Mouse (Mus musculus) limb, embryonic 11.5 days (tissue): Measurements from ENCODE around the gene Mtmr11. TPM values are rescaled to one million over a fixed set of nuclear protein-coding genes. Genes with fewer than 3 reads are reported as not detected.
"Not testable (repeated sequence)": the region's sequence is repeated elsewhere in the genome, so short reads cannot be mapped to it uniquely, and the experiment has no call there.

Experiments used
- ATAC-seq: fragments of 200-750 bp; cut with Nextera tagmentation; 2 replicates; pipeline ENCODE4 v1.8.0; 2017; ENCODE audit warnings: low read depth; ENCODE audit not compliant: insufficient number of reproducible peaks, low FRiP score, low TSS enrichment
- DNase-seq: peaks from one replicate; pipeline ENCODE4 v3.0.0-alpha.2; 2015; ENCODE audit warnings: low spot score
- H3K27ac ChIP-seq: fragments of 300-500 bp; sonication (generic); replicated peaks from 2 replicates; pipeline ENCODE4 v1.5.1; 2014; ENCODE audit warnings: low read depth, mild to moderate bottlenecking, low read length
- H3K27me3 ChIP-seq: fragments of 300-500 bp; sonication (generic); 2 replicates; pipeline ENCODE4 v1.6.1; 2014; ENCODE audit warnings: mild to moderate bottlenecking, low read length, mixed read lengths; ENCODE audit not compliant: control insufficient read depth, insufficient read depth
- H3K36me3 ChIP-seq: fragments of 300-500 bp; sonication (generic); 2 replicates; pipeline ENCODE4 v1.6.1; 2014; ENCODE audit warnings: mild to moderate bottlenecking, low read length, moderate library complexity, mixed read lengths; ENCODE audit not compliant: control insufficient read depth, insufficient read depth
- H3K4me1 ChIP-seq: fragments of 300-500 bp; sonication (generic); 2 replicates; pipeline ENCODE4 v1.6.1; 2014; ENCODE audit warnings: low read length, mixed read lengths; ENCODE audit not compliant: control insufficient read depth, insufficient read depth
- H3K4me2 ChIP-seq: fragments of 300-500 bp; sonication (generic); 2 replicates; pipeline ENCODE4 v1.6.1; 2014; ENCODE audit warnings: low read depth, mild to moderate bottlenecking, moderate library complexity; ENCODE audit not compliant: severe bottlenecking
- H3K4me3 ChIP-seq: fragments of 300-500 bp; sonication (generic); 2 replicates; pipeline ENCODE4 v1.5.1; 2014; ENCODE audit warnings: low read depth, low read length
- H3K9ac ChIP-seq: fragments of 300-500 bp; sonication (generic); 2 replicates; pipeline ENCODE4 v1.6.1; 2014; ENCODE audit warnings: mild to moderate bottlenecking, low read length
- H3K9me3 ChIP-seq: fragments of 300-500 bp; sonication (generic); 2 replicates; pipeline ENCODE4 v1.6.1; 2016; ENCODE audit warnings: low read length; ENCODE audit not compliant: control insufficient read depth
- WGBS: fragments of 180-500 bp; shearing (Covaris S2); extraction: QIAGEN DNeasy Blood & Tissue Kit; methylation state at CpG from one replicate; pipeline ENCODE4 v1.1.7; 2014; 5-methylcytosine and 5-hydroxymethylcytosine counted together
- microRNA-seq: library from miRNA; unstranded; fragments of <30 nt; microRNA quantifications from one replicate; pipeline ENCODE4, GENCODE M21; 2016
- polyA plus RNA-seq: library from polyadenylated mRNA; unstranded; fragments of >200 nt; fragmentation: Nextera tagmentation; extraction: Ambion mirVana; gene quantifications from 2 replicates; pipeline ENCODE4 v1.2.1, GENCODE M21; 2014

The Mtmr11 gene
- polyA plus RNA-seq, 1 experiment from 2014 or later, result 22.7 TPM

DNA sequence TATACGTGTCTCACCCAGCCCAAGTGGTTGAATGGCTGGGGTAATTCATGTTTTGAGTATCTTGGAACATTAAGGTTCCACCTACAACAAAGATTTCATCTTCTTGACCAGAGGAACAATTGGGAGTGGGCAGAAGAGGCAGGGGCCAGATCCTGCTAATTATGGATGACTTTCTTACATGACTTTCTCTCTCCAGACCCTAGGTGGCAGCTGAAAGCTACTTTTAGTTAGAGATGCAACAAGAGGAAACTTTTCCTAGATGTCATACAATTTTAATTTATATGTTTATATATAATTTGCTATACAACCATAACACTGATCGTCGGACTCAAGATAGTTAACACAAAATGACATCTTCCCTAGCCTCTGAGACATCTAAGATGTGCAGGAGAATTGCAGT lies 46.0 kb downstream of the Mtmr11 start:
- Histone ChIP-seq H3K27ac (no peak overlapping the region), H3K4me3 (no peak overlapping the region), H3K9me3 (no peaks in the 10 kb centered on the region), H3K4me2 (no peak overlapping the region), H3K36me3 (no peaks in the 10 kb centered on the region), H3K4me1 (no peaks in the 10 kb centered on the region), H3K9ac (no peak overlapping the region), H3K27me3 (no peaks in the 10 kb centered on the region)
- 77% methylated on average over 3 of the region's 3 CpGs for WGBS
- no peak for DNase-seq
- ATAC-seq, result no peak

DNA sequence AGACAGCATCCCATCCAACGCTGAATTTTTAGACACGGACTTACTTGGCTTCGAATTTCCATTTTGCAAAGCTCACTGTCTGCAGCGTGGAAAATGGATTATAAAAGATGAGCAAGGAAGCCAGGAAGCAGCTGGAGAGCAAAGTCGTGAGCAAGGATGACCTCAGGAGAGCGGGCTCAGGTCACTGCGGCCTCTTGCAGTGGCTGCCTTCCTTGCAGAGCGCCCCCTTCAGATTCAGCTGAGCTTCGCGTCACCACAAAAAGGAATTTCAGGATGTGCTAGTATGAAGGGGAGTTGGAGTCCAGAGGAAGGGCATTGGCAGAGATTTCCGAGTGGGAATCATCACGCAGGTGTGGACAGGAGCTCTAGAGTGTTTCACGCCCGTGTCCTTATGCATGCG lies 47.4 kb downstream of the Mtmr11 start:
- H3K27ac ChIP-seq, result no peak overlapping the region
- ATAC-seq (no peak), DNase-seq (peak; percentile 36)
- 28% methylated on average over 15 of the region's 15 CpGs for WGBS
- H3K9ac ChIP-seq, result no peak overlapping the region
- no peaks in the 10 kb centered on the region for H3K4me1 ChIP-seq
- no peaks in the 10 kb centered on the region for H3K36me3 ChIP-seq
- H3K9me3 ChIP-seq, result no peaks in the 10 kb centered on the region
- H3K4me2 ChIP-seq, result no peak overlapping the region
- H3K4me3 ChIP-seq, result no peak overlapping the region
- no peaks in the 10 kb centered on the region for H3K27me3 ChIP-seq

DNA sequence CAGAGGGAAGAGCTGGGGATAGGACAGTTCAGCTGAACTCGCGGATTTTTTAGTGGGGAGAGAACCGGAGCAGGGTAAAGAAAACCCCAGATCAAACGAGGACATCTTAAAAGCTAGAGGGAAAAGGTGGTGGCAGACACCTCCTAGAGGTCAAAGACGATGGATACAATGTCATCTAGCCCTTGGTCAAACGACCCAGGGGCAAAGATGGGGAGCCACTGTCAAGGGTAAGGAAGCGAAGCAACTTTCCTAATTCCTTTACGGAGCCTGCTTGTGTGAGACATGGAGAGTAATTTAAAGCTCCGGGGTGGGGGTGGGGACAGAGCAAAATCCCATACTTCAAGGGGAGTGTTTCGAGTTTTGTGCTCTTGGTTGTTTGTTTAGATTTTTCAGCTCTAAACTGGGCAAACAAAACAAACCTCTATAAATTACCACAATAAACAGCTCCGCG lies 57.4 kb downstream of the Mtmr11 start:
- Histone ChIP-seq H3K4me2 (peak overlapping the region; percentile 59), H3K27ac (peak overlapping the region; percentile 98), H3K36me3 (no peaks in the 10 kb centered on the region), H3K4me3 (peak overlapping the region; percentile 61), H3K9ac (peak overlapping the region; percentile 47), H3K9me3 (no peaks in the 10 kb centered on the region), H3K4me1 (peaks cover 12% of the 10 kb centered on the region), H3K27me3 (no peaks in the 10 kb centered on the region)
- WGBS, result under 1% methylated on average over 12 of the region's 12 CpGs
- ATAC-seq (peak; percentile 2; the same call in 1 of the 2 replicates), DNase-seq (peak; percentile 67)

DNA sequence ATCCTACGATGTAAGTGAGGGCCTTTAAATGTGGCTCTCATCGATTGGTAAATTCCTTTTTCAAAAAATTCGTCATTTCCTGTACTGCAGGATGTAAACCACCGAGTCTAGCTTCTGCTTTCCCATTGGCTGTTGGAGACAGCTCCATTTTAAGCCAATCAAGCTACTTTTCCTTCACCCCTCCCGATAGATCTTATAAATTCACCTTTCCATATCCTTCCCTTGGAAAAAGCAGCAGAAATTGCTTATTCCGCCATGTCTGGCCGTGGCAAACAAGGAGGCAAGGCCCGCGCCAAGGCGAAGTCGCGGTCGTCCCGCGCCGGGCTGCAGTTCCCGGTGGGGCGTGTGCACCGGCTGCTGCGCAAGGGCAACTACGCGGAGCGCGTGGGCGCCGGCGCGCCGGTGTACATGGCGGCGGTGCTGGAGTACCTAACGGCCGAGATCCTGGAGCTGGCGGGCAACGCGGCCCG lies 57.9 kb downstream of the Mtmr11 start, which contains the start of the genes Bola1 and Hist2h2ab:
TSS of gene Bola1 (minus strand) at position 49 of the 470 bp plus-strand sequence.
TSS of gene Hist2h2ab (plus strand) at position 205 of the 470 bp plus-strand sequence.
- ATAC-seq (peak; percentile 88), DNase-seq (no peak)
- Histone ChIP-seq H3K9ac (peak within 1 kb of the TSS; percentile 93), H3K4me2 (peak within 1 kb of the TSS; percentile 59), H3K9me3 (no peaks in the 10 kb centered on the region), H3K27me3 (no peaks in the 10 kb centered on the region), H3K4me1 (peaks cover 12% of the 10 kb centered on the region), H3K36me3 (no peaks in the 10 kb centered on the region), H3K4me3 (peak within 1 kb of the TSS; percentile 61), H3K27ac (peak within 1 kb of the TSS; percentile 98)
- under 1% methylated on average over 37 of the region's 37 CpGs for WGBS

DNA sequence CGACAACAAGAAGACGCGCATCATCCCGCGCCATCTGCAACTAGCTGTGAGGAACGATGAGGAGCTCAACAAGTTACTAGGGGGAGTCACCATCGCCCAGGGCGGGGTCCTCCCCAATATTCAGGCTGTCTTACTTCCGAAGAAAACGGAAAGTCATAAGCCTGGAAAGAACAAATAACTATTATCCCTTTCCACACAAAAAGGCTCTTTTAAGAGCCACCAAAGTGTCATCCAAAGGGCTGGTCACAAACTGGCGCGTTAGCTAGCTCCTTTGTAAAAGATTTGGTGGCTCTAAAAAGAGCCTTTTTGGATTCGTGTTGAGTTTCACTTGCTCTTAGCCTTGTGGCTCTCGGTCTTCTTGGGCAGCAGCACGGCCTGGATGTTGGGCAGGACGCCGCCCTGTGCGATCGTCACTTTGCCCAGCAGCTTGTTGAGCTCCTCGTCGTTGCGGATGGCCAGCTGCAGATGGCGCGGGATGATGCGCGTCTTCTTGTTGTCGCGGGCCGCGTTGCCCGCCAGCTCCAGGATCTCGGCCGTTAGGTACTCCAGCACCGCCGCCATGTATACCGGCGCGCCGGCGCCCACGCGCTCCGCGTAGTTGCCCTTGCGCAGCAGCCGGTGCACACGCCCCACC lies 58.4 kb downstream of the Mtmr11 start:
- H3K4me2 ChIP-seq, result peak overlapping the region; percentile 59
- ATAC-seq, H3K9me3 ChIP-seq, H3K36me3 ChIP-seq, H3K27me3 ChIP-seq: not testable (repeated sequence)
- peaks cover 12% of the 10 kb centered on the region for H3K4me1 ChIP-seq
- DNase-seq, result peak; percentile 82
- H3K4me3 ChIP-seq, result peak overlapping the region; percentile 61
- H3K9ac ChIP-seq, result peak overlapping the region; percentile 93
- H3K27ac ChIP-seq, result peak overlapping the region; percentile 98
- WGBS, result under 1% methylated on average over 26 of the region's 47 CpGs

DNA sequence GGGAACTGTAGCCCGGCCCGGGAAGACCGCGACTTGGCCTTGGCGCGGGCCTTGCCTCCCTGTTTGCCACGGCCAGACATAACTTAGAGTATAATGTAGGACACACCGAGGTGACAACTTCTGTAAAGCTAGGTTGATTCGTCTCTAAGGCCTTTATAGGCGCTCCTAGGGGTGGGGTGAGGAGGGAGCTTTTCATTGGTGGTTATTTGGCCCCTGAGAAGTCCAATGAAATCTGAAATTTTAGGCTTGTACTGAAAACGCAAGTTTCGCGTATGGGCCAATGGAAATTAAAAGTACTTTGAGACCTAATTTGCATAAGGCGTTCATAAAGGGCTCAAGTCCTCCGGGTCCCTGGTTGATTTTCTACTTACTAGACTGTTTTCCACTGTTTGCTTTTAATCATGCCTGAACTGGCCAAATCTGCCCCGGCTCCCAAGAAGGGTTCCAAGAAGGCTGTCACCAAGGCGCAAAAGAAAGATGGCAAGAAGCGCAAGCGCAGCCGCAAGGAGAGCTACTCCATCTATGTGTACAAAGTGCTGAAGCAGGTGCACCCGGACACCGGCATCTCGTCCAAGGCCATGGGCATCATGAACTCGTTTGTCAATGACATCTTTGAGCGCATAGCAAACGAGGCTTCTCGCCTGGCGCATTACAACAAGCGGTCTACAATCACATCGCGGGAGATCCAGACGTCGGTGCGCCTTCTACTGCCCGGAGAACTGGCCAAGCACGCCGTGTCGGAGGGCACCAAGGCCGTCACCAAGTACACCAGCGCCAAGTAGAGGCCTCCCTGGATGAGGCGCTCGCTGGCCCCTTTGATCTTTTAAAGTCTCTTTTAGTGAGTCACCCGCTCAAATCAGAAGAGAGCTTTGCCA lies 59.2 kb downstream of the Mtmr11 start, which contains the start of the genes Hist2h2ac and Hist2h2be:
TSS of gene Hist2h2ac (minus strand) at position 116 of the 875 bp plus-strand sequence.
TSS of gene Hist2h2be (plus strand) at position 355 of the 875 bp plus-strand sequence.
- H3K36me3 ChIP-seq, result no peaks in the 10 kb centered on the region
- ATAC-seq (peak; percentile 90), DNase-seq (peak; percentile 84)
- H3K9ac ChIP-seq, result peak within 1 kb of the TSS; percentile 93
- peak within 1 kb of the TSS; percentile 61 for H3K4me3 ChIP-seq
- no peaks in the 10 kb centered on the region for H3K27me3 ChIP-seq
- H3K27ac ChIP-seq, result peak within 1 kb of the TSS; percentile 98
- WGBS, result under 1% methylated on average over 43 of the region's 43 CpGs
- H3K9me3 ChIP-seq, result no peaks in the 10 kb centered on the region
- H3K4me2 ChIP-seq, result peak within 1 kb of the TSS; percentile 59
- peaks cover 12% of the 10 kb centered on the region for H3K4me1 ChIP-seq

Small RNA genes within 50 kb of the gene (microRNA-seq; reads per million reads assigned to microRNA genes)
- not detected for gene Gm44492

Other genes starting within 250 kb of the Mtmr11 start
- 125 and 151 TPM in 2 replicates for gene Anp32e, start 232.8 kb upstream of the Mtmr11 start, polyA plus RNA-seq
- 78.3 and 82.7 TPM in 2 replicates for gene Plekho1, start 166.0 kb upstream of the Mtmr11 start, polyA plus RNA-seq
- gene Vps45, start 103.5 kb upstream of the Mtmr11 start, polyA plus RNA-seq, result 19.5 and 22.7 TPM in 2 replicates
- 9.7 and 14.2 TPM in 2 replicates for gene Otud7b, start 57.5 kb upstream of the Mtmr11 start, polyA plus RNA-seq
- gene Sf3b4, start 10.3 kb downstream of the Mtmr11 start, polyA plus RNA-seq, result 259 and 264 TPM in 2 replicates
- gene Sv2a, start 19.1 kb downstream of the Mtmr11 start, polyA plus RNA-seq, result 2.7 and 3.9 TPM in 2 replicates
- 68.2 and 68.9 TPM in 2 replicates for gene Bola1, start 57.7 kb downstream of the Mtmr11 start, polyA plus RNA-seq
- 1.6 TPM in 1 of 2 replicates, not detected in the other for gene Hist2h2ab, start 57.9 kb downstream of the Mtmr11 start, polyA plus RNA-seq
- gene Hist2h2ac, start 58.9 kb downstream of the Mtmr11 start, polyA plus RNA-seq, result 12.6 and 13.5 TPM in 2 replicates
- gene Hist2h2be, start 59.1 kb downstream of the Mtmr11 start, polyA plus RNA-seq, result 7.2 and 7.6 TPM in 2 replicates
- 9.2 and 10.6 TPM in 2 replicates for gene Hist2h3c2, start 77.1 kb downstream of the Mtmr11 start, polyA plus RNA-seq
- gene Hist2h2aa2, start 78.3 kb downstream of the Mtmr11 start, polyA plus RNA-seq, result 28.8 and 40.7 TPM in 2 replicates
- 14.6 and 15.5 TPM in 2 replicates for gene Hist2h2aa1, start 83.5 kb downstream of the Mtmr11 start, polyA plus RNA-seq
- gene Hist2h3c1, start 84.7 kb downstream of the Mtmr11 start, polyA plus RNA-seq, result 0.28 TPM in 1 of 2 replicates, not detected in the other
- 5.4 and 5.7 TPM in 2 replicates for gene Hist2h4, start 101.3 kb downstream of the Mtmr11 start, polyA plus RNA-seq
- gene Hist2h3b, start 106.7 kb downstream of the Mtmr11 start, polyA plus RNA-seq, result 73.6 and 75.8 TPM in 2 replicates
- 22.3 and 24.0 TPM in 2 replicates for gene Hist2h2bb, start 107.7 kb downstream of the Mtmr11 start, polyA plus RNA-seq
- 0.67 and 0.88 TPM in 2 replicates for gene Fcgr1, start 132.0 kb downstream of the Mtmr11 start, polyA plus RNA-seq